Mouse (Mus musculus): ENCODE measurements at regions not wholly inside any gene's neighbourhood (a gene's known extent, or its start where the extent isn't known, plus 50 kb on each side); places are given as distances from the start of the nearest gene placed in this dataset.

DNA sequence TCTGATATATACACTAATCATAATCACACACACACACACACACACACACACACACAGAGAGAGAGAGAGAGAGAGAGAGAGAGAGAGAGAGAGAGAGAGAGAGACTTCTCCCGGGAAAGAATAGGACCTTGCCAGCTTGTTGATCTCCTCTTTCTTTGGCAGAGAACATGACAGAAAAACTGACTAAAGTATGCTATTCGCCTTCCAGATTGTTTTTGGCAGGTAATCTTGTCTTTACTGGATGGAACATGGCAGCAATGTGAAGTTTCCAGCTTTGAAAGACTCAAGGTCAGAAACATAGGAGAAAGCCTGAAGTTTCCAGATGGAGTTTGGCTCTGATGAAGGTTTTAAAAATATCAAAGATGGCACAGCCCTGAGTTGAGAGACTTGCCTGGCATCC, 87.8 kb upstream of the Cpm start:
- no peak for DNase-seq (ENCODE audit: low spot score)

DNA sequence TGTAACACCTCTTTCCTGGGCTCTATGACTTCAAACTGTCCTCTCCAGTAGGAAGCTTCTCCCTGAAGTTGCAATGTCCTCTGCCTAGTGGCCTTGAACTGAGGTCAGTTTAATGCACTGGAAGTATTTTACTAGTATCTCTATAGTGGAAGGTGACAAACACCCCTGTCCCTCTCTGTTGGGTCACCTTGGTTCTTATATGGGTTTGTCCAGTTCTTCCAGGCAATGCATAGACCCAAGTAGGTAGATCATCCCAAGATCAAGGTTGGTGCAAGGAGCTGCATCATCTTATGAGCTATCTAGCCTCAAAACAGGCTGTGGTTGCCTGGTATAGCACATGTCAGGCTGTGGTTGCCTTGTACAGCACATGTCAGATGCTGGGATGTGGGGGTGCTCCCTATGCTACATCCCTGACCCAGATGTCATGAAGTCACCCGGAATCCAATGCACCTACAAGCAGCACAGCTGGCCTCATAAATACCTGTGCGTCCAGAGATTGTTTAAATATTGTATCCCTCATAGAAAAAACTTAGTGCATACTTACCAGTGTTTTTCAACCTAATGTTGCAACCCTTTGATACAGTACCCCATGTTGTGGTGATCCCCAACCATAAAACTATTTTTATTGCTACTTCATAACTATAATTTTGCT, 88.4 kb upstream of the Cpm start:
- DNase-seq (ENCODE audit: low spot score) = no peak

DNA sequence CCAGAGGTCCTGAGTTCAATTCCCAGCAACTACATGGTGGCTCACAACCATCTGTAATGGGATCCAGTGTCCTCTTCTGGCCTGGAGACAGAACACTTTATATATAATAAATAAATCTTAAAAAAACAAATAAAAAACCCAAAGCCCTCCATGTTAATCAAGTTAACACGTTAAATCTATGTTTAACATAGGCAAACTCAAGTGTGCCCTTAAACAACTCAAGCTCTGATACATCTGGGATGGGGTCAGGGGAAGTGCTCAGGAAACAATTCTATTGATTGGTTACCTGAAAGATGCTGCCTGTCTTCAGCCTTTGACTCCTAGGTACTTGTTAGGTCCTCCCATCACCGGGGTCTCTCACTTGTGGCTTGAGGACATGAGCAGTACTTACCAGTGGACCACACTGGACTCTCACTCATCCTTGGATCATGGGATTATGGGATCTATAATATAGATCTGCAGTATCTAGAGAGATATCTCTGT, 89.1 kb upstream of the Cpm start:
- DNase-seq (ENCODE audit: low spot score) = no peak

DNA sequence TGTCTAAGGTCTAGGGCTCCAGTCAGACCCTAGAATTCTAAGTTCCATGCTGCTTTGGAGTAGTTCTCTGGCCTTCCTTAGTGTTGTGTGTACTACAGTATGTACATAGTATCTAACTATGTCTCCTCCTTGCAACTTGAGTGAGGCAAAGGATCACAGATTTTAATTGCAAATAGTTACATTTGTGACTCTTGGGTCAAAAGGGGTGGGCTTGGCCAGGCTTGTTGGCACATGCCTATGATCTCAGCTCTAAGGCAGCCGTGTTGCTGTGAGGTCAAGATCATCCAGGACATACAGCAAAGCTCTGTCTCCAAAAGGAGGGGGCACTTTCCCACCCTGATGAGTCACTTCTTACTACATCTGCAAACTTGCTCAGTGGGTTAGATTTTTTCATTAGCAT, 89.8 kb upstream of the Cpm start:
- DNase-seq (ENCODE audit: low spot score) = no peak

DNA sequence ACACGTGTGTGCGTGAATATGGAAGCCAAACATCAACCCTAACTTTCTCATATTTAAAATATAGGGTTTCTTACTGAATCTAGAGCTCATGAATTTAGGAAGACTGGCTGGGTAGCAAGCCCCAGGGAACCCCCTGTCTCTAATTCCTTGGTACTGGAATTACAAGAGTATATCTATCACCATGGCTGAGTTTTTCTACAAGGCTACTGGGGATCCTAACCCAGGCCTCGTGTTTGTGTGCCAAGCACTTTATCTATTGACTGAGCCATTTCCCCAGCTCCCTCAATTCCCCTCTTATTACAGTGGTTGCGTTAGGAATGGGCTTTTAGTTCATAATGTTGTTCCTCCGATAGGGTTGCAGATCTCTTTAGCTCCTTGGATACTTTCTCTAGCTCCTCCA, 90.6 kb upstream of the Cpm start:
- DNase-seq (ENCODE audit: low spot score) = no peak

DNA sequence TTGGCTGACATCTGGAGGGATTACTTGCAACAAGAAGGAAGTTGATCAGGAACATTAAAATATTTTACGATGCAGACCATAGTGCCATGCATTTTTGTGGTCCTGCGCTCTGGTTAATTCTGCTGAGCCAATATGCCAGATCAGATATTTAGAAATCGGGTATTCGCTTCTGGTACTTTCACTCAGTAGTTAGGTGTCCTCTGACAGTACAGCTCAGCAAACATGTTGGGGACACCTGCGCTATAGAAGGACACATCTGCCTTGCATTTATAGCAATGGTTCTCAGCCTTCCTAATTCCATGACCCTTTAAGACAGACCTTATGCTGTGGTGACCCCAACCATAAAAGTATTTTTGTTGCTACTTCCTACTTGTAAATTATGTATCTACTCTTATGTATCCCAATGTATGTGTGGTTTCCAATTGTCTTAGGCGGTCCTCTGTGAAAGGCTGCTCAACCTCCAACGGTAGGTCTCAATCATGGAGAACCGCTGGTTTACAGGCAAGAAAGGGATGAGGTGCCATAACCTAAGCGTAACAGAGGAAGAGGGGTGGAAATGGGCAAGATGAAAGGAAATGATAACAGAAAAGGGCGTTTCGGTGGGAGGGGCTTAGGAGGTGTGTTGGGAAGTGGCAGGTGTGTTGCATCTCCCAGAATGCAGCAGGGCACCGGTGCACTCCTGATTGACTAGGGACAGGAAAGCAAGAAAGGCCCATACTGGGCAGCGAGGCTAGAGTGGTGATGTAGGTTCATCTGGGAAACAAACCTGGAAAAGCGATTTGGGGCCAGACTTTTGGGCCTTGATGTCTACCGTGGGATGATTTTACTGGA, 92.3 kb upstream of the Cpm start:
- no peak for DNase-seq (ENCODE audit: low spot score)

DNA sequence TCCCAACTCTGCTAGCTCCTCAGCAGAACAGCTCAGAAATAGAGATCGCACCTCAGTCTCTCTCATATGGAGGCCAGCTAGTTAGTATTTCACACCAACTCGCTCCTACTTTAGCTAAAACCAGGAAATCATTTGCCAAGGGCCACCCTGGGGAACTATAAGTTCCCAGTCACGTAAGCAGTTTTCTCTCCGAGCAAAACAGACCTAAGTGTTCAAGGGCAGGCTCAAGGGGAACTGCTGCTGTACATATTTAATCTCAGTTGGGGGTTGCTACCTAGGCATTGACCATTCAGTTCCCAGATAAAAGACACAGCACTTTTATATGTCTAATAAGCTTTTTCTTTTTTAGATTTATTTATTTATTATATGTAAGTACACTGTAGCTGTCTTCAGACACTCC, 93.5 kb upstream of the Cpm start:
- no peak for DNase-seq (ENCODE audit: low spot score)

DNA sequence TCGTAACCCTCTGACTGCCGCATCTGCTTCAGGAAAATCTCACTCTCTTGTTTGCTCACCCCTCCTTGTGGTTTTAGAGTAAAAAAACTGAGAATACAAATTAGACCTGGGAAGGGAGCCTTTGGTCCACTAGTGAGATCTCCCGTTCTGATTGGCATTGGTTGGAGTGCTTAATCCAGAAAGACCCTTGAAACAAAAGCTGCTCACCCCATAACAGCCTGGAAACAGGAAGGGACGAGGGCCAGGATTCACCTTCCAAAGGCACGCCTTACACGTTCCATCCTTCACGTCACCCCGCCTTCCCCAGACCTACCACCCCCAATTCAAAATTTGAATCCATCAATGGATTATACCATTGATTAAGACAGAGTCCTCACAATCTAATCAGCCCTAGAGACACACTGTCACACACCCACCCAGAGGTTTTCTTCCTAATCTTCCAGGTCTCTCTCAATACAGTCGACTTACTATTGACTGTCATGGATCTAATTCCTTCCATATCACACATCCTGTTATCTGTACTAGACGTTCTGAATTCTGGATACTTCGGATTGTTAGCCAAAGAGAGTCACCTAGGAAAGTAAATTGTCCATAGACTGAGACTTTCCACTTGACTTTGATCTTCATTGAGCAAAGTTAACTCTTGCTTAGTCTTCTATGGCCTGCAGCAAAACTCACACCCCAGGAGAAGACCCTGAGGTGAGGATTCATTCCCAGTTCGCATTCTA, 94.1 kb upstream of the Cpm start:
- no peak for DNase-seq (ENCODE audit: low spot score)

DNA sequence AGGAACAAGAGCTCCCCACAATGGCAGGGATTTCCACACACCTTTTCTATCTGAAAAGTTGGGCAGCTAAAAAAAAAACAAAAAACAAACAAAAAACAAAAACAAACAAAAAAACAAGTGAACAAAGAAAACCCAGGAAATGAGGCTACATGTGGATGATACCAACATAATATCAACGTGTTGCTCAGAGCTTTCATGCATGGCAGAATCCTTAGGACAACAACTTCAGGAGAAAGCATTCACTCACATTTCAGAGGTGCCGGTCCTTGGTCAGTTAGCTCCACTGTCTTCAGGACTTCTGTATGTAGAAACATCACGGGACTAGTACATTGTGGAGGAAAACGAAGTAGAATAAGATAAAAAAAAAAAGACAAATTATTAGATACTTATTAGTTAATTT, 94.8 kb upstream of the Cpm start:
- no peak for DNase-seq (ENCODE audit: low spot score)

DNA sequence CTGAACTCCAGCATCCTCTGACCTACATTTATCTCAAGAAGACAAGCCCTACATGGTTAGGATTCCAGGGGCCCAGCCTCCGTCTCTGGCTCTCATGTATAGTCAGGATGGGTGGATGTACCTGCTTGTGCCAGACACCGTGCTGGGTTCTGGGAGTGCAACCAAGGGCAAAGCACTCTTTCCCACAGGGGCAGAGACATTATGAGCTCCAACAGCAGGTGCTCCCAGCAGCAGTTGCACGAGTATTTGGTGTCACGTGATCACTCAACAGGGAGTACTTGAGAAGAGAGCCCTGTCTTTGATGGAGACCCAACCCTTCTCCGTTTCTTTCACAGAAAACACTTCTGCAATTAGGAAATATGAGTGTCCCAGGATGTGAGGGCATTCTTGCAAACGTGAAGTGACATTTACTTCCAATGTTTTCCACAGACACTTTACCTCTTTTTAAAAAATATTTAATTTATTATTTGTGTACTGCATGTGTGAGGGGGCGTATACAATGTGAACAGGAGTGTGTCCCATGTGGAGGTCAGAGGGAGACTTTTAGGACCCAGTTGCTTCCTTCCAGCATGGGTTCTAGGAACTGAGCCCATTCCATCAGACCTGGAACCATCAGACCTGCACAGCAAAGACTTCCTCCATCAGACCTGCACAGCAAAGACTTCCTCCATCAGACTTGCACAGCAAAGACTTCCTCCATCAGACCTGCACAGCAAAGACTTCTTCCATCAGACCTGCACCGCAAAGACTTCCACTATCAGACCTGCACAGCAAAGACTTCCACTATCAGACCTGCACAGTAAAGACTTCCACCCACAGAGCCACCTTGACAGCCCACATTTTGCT, 95.5 kb upstream of the Cpm start:
- DNase-seq (ENCODE audit: low spot score) = no peak

DNA sequence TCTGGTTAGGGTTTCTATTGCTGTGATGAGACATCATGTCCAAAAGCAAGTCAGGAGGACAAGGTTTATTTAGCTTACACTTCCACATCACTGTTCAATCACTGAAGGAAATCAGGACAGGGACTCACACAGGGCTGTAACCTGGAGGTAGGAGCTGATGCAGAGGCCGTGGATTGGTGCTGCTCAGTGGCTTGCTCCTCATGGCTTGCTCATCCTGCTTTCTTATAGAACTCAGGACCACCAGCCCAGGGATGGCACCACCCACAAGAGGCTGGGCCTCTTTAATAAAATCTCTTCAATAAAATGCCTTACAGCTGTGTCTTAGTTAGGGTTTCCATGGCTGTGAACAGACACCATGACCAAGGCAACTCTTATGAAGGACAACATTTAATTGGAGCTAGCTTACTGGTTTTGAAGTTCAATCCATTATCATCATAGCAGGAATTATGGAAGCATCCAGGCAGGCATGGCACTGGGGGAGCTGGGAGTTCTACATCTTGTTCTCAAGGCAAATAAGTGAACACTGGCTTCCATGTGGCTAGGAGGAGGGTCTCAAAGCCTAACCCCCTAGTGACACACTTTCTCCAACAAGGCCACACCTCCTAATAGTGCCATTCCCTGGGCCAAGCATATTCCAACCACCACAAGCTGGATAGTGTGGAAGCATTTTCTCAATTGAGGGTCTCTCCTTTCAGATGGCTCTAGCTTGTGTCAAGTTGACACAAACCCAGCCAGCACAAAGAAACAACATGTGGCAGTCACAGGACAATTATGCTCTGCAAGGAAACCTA, 96.4 kb upstream of the Cpm start:
- DNase-seq (ENCODE audit: low spot score) = no peak

DNA sequence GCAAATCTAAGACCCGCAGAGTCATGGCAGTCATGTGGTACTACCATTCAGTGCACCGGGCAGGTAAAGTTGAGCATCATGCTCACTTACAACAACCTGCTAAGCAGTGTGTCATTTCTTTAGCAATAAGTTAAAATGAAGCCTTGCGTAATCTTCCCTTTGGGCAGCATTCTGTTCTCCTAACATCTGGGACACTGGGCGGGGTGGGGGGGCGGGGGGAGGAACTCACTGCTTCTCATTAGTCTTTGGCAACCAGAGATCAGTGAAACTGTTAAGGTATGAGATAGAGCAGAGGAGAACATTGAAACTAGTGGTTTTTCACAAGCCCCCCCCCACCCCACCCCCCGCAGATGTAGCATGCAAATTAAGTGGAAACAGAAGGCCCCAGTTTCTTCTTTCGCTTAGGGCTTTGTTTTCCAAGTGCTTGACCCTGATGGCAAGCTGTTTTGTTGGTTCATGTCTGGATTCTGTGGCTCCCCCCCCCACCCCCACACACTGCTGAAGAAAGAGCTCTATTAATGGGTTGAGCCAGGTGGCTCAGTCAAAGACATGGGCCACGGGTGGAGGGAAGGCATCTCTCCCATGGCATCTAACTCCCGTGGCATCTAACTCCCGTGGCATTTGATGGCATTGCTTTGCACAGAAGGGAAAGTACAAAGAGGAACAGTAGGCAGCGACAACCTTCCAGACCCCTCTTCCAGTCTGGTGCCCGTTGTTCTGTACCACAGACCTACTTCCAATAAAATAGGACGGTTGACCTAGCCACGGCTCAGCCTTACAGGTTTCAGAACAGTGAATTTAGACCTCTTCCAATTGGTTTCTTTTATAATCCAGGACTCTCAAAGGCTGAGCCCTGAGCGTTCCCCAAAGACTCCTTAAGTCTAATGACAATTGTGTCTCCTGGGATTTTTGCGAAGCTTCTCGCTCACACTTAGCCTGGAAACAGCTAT, 97.2 kb upstream of the Cpm start:
- DNase-seq (ENCODE audit: low spot score) = no peak

DNA sequence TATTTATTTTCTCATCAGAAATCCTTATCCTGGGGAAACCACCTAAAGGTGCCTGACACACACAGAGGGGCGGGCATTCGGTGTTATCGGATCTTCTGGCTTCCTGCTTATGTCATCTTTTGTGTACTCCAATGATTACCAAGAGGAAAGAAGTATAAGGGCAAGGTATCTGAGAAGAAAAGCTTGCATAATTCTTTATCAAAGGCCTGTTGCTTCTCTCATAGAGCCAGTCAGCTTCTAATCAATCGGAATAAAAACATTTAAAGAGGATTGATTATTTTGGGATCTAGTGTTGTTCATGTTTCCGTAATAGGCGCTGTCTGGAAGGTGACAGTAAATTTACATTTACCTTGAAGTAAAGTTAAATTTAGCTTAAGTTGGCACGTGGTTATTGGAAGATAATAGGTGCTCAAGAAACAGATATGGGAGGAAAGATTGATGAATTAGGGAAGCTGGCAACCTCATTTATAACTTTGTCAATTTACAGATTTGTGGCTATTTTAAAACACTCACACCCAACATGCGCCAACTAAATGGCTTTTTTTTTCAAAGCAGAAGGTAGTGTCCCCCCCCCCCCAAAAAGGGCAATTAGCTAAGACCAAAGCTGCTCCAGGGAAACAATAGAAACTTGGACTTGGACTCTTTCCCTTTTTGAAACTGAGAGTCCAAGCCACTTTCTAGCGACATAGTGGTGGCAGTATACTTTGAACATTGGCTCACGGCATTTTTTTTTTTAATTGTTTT, 98.3 kb upstream of the Cpm start:
- DNase-seq (ENCODE audit: low spot score) = no peak

DNA sequence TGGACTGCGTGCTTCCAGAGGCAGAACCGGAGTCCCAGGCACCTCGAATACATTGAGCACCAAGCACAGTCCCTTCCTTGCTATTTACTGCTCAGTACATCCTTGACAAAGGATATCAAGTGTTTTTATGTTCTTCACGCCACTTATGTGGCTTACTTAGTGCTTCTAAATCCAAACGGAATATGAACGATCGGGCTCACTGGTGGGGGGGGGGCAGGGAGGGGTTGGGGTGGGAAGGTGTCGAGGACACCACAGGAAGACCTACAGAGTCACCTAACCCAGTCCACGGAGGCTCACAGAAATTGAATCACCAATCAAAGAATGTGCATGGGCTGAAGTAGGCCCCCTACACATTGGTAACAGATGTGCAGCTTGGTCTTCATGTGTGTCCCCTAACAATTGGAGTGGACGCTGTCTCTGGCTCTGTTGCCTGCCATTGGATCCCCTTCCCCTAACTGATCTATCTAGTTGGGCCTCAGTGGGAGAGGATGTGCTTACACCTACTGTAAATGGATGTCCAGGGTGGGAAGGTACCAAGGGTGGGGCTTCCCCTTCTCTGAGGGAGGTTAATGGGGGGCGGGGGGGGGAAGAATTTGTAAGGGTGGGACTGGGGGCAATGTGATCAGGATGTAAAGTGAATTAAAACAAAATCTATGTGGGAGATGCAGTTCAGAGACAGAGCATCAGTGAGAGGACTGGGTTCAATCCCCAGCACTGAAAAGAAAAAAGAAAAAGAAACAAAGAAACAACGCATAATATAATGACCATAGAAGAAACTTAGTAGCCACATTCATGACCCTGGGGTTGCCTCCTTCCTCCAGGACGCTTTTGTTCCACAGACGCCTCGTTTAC, 99.1 kb upstream of the Cpm start:
- DNase-seq (ENCODE audit: low spot score) = no peak

DNA sequence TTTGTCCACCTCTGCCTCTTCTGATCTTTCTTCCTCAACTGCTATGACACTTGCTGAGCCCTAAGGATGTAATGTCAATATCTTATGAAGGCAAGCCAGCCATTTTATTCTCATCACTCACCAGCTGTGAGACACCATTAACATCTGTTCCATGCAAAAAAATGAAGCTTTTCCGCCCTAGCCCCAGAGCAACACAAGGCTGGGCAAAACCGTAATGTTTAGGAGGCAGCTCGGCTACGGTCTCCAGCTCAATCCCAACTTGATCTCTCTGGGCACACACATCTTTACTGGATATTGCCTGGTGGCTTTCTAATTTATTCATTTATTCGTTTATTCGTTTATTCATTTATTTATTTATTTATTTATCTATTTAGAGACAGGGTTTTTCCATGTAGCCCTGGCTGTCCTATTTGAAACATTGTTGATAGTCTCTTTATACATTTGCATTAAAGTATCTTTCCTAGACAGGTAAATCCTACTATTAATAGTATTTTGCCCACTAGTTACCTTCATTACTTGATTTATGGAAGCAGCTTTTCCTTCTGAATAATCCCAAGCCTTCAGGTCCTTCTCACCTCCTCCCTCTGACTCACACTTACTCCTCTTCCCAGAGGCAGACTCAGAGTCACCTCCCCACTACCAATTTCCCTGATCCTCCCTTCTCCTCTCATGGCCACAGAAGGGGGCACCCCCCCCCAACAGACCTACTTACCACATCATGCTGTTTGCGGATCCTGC, 99.9 kb upstream of the Cpm start:
- no peak for DNase-seq (ENCODE audit: low spot score)

DNA sequence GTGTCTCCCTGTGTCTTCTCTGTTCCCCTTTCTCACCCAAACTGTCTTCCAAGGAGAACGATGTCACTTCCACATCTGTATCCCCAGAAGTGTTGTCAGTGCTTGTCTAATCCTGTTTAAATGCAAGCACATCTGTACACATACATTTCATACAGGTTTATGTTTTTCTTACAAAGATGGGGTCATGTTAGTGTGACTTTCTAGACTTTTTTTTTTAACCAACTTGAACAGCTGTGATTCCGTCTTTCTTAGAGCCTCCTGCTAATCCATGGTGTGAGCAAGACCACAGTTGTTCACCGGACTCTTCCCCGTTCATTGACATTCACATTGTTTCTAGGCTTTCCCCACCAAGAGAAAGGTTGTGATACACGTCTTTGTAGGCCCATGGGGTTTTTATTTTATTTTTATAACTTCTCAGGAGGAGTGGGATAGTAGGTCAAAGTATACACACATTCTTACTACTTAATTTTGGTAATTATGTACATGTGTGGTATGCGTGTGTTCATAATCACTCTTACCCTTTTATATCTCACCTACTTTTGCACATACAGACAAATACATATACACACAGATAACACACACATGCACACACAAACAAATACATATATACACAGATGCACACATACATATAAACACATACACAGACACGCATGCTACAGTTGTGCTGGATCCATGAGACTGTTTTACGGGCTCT, 100.6 kb upstream of the Cpm start:
- DNase-seq (ENCODE audit: low spot score) = no peak

DNA sequence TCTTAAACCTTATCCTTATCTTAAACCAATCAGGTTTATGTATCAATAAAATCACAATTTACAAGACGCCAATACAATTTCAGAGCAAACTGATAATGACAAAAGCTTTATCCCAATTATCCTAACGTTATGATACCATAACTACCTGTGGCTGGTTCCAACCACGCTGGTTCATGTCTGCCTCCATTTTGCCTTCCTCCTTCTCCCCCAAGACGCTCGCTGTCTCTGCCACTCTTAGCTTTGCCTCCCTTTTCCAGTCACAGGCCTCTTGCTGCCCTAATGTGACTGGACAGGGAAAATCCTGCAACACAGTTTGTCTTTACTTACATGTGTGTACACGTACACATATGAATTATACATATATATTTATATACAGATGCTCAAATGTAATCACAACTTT, 101.3 kb upstream of the Cpm start:
- no peak for DNase-seq (ENCODE audit: low spot score)

All from layer of hippocampus, adult 11-12 months (tissue).